Mouse (Mus musculus) liver, embryonic 16.5 days (tissue): ENCODE measurements around the gene Ly6g6d. TPM values are rescaled to one million over a fixed set of nuclear protein-coding genes. Genes with fewer than 3 reads are reported as not detected.
A peak's percentile ranks its signal among the peaks of the same experiment; 100 is the strongest.
"Not testable (repeated sequence)": the region's sequence is repeated elsewhere in the genome, so short reads cannot be mapped to it uniquely, and the experiment has no call there.

Experiments
- ATAC-seq: fragments of 200-750 bp; cut with Nextera tagmentation; 2 replicates; pipeline ENCODE4 v1.8.0; 2017; ENCODE audit warnings: low read depth, mild to moderate bottlenecking, moderate number of reproducible peaks, moderate library complexity
- H3K27ac ChIP-seq: fragments of 300-500 bp; sonication (generic); 2 replicates; pipeline ENCODE4 v1.5.1; 2014; ENCODE audit warnings: mild to moderate bottlenecking, low read length
- H3K27me3 ChIP-seq: fragments of 300-500 bp; sonication (generic); 2 replicates; pipeline ENCODE4 v1.6.1; 2014; ENCODE audit warnings: low read depth, low read length, mixed read lengths; ENCODE audit not compliant: control insufficient read depth, insufficient read depth
- H3K36me3 ChIP-seq: fragments of 300-500 bp; sonication (generic); 2 replicates; pipeline ENCODE4 v1.6.1; 2014; ENCODE audit warnings: mild to moderate bottlenecking; ENCODE audit not compliant: control insufficient read depth, insufficient read depth
- H3K4me1 ChIP-seq: fragments of 300-500 bp; sonication (generic); 2 replicates; pipeline ENCODE4 v1.6.1; 2014; ENCODE audit warnings: low read depth, low read length, mixed read lengths; ENCODE audit not compliant: control insufficient read depth
- H3K4me2 ChIP-seq: fragments of 300-500 bp; sonication (generic); 2 replicates; pipeline ENCODE4 v1.6.1; 2014; ENCODE audit warnings: low read depth, low read length, mixed read lengths
- H3K4me3 ChIP-seq: fragments of 300-500 bp; sonication (generic); 2 replicates; pipeline ENCODE4 v1.5.1; 2014; ENCODE audit warnings: low read depth, mild to moderate bottlenecking, low read length
- H3K9ac ChIP-seq: fragments of 300-500 bp; sonication (generic); 2 replicates; pipeline ENCODE4 v1.6.1; 2014; ENCODE audit warnings: low read depth, low read length
- H3K9me3 ChIP-seq: fragments of 300-500 bp; sonication (generic); replicated peaks from 2 replicates; pipeline ENCODE4 v1.6.1; 2016; ENCODE audit warnings: low read length; ENCODE audit not compliant: control insufficient read depth
- WGBS: fragments of 180-500 bp; shearing (Covaris S2); extraction: QIAGEN DNeasy Blood & Tissue Kit; methylation state at CpG from one replicate; pipeline ENCODE4 v1.1.7; 2014; ENCODE audit not compliant: insufficient replicate concordance; 5-methylcytosine and 5-hydroxymethylcytosine counted together
- polyA plus RNA-seq: library from polyadenylated mRNA; unstranded; fragments of >200 nt; fragmentation: Nextera tagmentation; extraction: Ambion mirVana; gene quantifications from 2 replicates; pipeline ENCODE4 v1.2.1, GENCODE M21; 2015

The Ly6g6d gene
- 0.55 and 0.77 TPM in 2 replicates for polyA plus RNA-seq

DNA sequence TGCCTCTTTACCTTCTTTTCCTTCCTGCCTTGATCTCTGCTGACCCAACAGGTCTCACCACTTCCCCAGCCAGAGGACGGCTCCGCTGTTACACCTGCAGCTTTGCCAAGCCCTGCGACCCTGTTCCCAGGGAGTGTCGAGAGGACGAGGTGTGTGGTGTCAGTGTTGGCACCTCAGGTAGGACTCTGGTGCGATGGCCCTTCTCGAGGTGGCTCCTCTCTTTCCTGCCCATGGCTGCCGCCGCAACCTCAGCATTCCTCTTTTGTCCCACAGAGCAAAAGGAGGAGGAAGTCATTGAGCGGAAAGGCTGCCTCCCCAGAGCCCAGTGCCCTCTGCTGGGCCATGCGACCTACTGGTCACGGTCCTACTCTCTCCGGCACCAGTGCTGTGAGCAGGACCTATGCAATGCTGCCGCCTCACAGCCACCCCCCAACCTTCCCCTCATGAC lies at the start of gene Ly6g6d:
Ly6g6d (minus strand) TSS at position 280 of the 448 bp plus-strand sequence.
- no peak within 1 kb of the TSS for H3K27ac ChIP-seq
- peak within 1 kb of the TSS; percentile 33 for H3K4me2 ChIP-seq
- H3K4me1 ChIP-seq = peaks cover 23% of the 10 kb centered on the region
- H3K9ac ChIP-seq = no peak within 1 kb of the TSS
- ATAC-seq = no peak
- H3K36me3 ChIP-seq = no peaks in the 10 kb centered on the region
- H3K9me3 ChIP-seq = no peaks in the 10 kb centered on the region
- 16% methylated on average over 12 of the region's 14 CpGs for WGBS
- peaks cover 6% of the 10 kb centered on the region for H3K27me3 ChIP-seq
- H3K4me3 ChIP-seq = no peak within 1 kb of the TSS

DNA sequence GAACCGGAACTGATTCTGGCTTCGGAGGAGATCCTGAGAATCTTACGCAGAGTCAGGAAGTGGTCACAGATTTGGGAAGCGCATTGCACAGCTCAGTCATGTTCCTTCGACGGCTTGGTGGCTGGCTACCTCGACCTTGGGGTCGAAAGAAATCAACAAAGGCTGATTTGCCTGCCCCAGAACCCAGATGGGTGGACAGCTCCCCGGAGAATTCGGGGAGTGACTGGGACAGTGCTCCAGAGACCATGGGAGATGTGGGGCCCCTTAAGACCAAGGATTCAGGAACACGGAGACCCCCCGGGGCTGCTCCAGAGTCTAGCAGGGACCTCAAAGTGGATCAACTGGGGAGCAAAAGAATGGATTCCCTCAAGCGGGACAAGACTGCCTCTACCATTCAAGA lies 49.2 kb upstream of the Ly6g6d start:
- Histone ChIP-seq H3K27me3 (no peaks in the 10 kb centered on the region), H3K27ac (peak overlapping the region; percentile 92), H3K36me3 (peaks cover 6% of the 10 kb centered on the region; the same call in 1 of the 2 replicates), H3K9me3 (no peaks in the 10 kb centered on the region), H3K9ac (peak overlapping the region; percentile 81), H3K4me1 (peaks cover 28% of the 10 kb centered on the region), H3K4me3 (peak overlapping the region; percentile 78), H3K4me2 (peak overlapping the region; percentile 89)
- 50% methylated on average over 13 of the region's 13 CpGs for WGBS
- ATAC-seq = no peak

DNA sequence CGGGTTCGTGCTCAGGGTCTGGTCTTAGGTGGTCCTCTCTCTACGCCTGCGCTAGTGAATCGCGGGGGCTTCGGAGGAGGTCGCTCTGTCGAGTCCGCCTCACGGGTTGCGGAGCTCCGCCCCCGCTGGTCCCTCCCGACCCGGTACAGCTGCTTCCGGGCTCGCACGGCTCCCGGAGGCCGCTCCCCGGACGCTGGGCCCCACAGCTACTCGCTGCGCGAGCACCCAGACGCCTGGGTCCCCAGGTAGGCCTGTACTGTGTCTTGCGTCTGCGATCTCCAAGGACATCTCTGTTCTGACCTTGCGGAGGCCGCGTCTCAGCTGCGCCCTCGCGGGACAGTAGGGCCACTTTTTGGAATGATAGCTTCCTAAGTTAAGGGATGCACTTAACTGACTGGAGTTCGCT lies 48.3 kb upstream of the Ly6g6d start, which contains the start of gene D17H6S53E:
D17H6S53E (plus strand) TSS at position 168 of the 406 bp plus-strand sequence.
- Histone ChIP-seq H3K27me3 (no peaks in the 10 kb centered on the region), H3K9me3 (no peaks in the 10 kb centered on the region), H3K4me3 (peak within 1 kb of the TSS; percentile 78), H3K4me1 (peaks cover 31% of the 10 kb centered on the region), H3K9ac (peak within 1 kb of the TSS; percentile 81), H3K36me3 (peaks cover 6% of the 10 kb centered on the region; the same call in 1 of the 2 replicates), H3K4me2 (peak within 1 kb of the TSS; percentile 89), H3K27ac (peak within 1 kb of the TSS; percentile 92)
- ATAC-seq = peak; percentile 71
- WGBS = 0% methylated on average over 36 of the region's 36 CpGs

DNA sequence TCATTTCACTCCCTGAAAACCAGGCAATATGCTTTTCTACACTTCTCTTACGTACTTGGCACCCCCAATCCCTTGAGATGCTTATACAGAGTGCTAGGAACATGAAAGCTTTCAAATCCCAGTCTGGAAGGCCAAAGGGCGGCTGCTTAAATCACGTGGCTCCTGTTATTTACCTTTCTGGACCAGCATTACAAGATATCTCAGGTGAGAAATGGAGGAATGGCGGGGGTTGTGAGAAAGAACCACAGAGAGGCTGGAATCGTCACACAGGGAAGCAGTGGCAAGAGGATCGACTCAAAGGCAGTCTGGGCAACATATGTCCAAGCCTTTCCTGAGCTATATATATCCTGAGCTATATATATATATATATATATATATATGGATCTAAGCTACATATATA lies 47.7 kb upstream of the Ly6g6d start:
- Histone ChIP-seq H3K9ac (peak overlapping the region; percentile 81), H3K9me3 (no peaks in the 10 kb centered on the region), H3K27ac (peak overlapping the region; percentile 92), H3K4me1 (peaks cover 31% of the 10 kb centered on the region), H3K4me2 (peak overlapping the region; percentile 89), H3K4me3 (peak overlapping the region; percentile 78), H3K27me3 (no peaks in the 10 kb centered on the region), H3K36me3 (peaks cover 6% of the 10 kb centered on the region; the same call in 1 of the 2 replicates)
- ATAC-seq = no peak
- WGBS = 38% methylated on average over 6 of the region's 6 CpGs

DNA sequence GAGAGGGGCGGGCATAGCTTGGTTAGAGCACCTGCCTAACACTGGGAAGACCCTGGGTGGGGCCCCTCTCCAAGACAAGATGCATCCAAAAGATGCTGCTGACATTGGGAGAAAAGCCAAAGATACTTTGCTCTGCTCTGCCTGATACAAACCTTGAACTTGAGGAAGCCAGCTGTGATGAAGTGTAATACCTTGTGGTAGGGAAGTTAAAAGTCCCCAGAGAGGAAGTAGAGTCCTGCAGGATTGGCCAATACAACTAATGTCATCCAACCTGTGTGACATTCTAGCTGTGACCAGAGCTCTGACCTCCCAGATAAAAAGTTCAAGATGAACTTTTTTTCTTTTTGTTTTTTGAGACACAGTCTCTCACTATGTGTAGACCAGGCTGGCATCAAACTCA lies 47.2 kb upstream of the Ly6g6d start:
- WGBS = 62% methylated on average over 1 of the region's 1 CpGs
- H3K27ac ChIP-seq = peak overlapping the region; percentile 92
- H3K4me2 ChIP-seq = peak overlapping the region; percentile 89; the same call in 1 of the 2 replicates
- H3K27me3 ChIP-seq = no peaks in the 10 kb centered on the region
- no peak overlapping the region for H3K4me3 ChIP-seq
- H3K9me3 ChIP-seq = no peaks in the 10 kb centered on the region
- H3K9ac ChIP-seq = no peak overlapping the region
- no peak for ATAC-seq
- peaks cover 6% of the 10 kb centered on the region; the same call in 1 of the 2 replicates for H3K36me3 ChIP-seq
- H3K4me1 ChIP-seq = peaks cover 33% of the 10 kb centered on the region

DNA sequence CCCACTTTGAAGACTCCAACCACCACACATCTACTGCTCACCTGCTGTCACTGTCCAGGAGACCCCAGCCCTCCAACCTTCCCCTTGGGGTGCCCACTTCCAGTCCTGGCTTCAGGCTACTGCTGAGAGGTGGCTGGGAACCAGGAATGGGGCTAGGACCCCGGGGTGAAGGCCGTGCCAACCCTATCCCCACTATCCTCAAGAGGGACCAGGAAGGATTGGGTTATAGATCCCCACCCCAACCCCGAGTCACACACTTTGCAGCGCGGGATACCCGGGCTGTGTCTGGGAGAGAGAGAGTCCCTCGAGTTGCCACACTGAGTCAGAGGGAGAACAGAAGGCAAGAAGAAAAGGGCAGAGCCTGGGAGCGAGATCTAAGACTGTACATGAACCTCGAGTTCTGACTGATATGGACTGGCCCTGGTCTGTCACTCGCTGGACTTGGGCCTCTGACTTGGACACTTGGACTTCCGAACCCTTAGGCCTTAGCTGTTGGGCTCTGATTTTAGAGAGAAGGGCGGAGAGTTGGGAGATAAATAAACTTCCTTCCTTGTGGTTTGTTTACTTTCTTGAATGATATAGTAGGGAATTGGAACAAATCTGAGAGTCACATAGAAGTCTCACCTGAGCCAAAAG lies 46.5 kb upstream of the Ly6g6d start:
- H3K4me2 ChIP-seq, ATAC-seq, H3K27me3 ChIP-seq, H3K36me3 ChIP-seq, H3K9ac ChIP-seq, H3K4me3 ChIP-seq, H3K9me3 ChIP-seq: not testable (repeated sequence)
- peaks cover 37% of the 10 kb centered on the region for H3K4me1 ChIP-seq
- 75% methylated on average over 12 of the region's 12 CpGs for WGBS
- 0 out of 2 replicates have a peak overlapping the region, but pooled peaks have one; percentile 2 for H3K27ac ChIP-seq

DNA sequence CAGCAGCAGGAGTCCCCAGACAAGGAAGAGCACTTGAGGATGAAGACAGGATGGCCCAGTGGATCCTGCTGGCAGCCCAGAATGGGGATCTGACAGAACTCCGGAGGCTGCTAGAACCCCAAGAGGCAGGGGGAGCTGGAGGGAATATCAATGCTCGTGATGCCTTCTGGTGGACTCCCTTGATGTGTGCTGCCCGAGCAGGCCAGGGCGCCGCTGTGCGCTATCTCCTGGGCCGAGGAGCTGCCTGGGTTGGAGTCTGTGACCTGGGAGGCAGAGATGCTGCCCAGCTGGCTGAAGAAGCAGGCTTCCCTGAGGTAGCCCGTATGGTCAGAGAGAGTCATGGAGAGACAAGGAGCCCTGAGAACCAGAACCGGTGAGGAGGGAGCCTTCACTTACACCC lies 45.4 kb upstream of the Ly6g6d start:
- H3K4me3 ChIP-seq, ATAC-seq, H3K36me3 ChIP-seq, H3K9me3 ChIP-seq, H3K4me2 ChIP-seq, H3K27ac ChIP-seq, H3K27me3 ChIP-seq, H3K9ac ChIP-seq: not testable (repeated sequence)
- peaks cover 32% of the 10 kb centered on the region for H3K4me1 ChIP-seq
- 89% methylated on average over 9 of the region's 9 CpGs for whole genome bisulfite sequencing

DNA sequence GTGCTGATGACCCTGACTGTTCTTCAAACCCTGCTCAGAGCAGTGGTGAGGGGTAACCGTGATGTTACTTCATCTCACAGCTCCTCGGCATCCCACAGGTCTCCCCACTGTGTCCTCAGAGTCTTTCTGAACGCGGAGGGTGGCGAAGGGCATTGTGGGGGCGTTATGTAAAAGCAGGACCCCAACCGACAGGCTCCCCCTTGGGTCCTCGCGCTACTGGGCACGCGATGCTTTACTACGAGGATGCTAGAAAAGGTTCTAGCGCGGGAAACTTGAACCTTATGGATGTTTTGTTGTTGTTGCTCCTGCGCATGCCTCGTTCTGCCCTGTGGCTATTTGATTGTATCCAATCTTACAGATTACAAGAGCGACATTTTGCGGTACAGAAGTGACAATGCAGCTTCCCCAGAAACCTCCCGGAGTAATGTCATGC lies 44.0 kb upstream of the Ly6g6d start, which contains the start of gene Csnk2b:
Csnk2b (minus strand) TSS at position 183 of the 433 bp plus-strand sequence.
- WGBS = 1% methylated on average over 19 of the region's 19 CpGs
- Histone ChIP-seq H3K36me3 (peaks cover 20% of the 10 kb centered on the region), H3K27ac (peak within 1 kb of the TSS; percentile 95), H3K4me1 (peaks cover 23% of the 10 kb centered on the region), H3K27me3 (no peaks in the 10 kb centered on the region), H3K9ac (peak within 1 kb of the TSS; percentile 97), H3K4me2 (peak within 1 kb of the TSS; percentile 94), H3K9me3 (no peaks in the 10 kb centered on the region), H3K4me3 (peak within 1 kb of the TSS; percentile 97)
- ATAC-seq = no peak

DNA sequence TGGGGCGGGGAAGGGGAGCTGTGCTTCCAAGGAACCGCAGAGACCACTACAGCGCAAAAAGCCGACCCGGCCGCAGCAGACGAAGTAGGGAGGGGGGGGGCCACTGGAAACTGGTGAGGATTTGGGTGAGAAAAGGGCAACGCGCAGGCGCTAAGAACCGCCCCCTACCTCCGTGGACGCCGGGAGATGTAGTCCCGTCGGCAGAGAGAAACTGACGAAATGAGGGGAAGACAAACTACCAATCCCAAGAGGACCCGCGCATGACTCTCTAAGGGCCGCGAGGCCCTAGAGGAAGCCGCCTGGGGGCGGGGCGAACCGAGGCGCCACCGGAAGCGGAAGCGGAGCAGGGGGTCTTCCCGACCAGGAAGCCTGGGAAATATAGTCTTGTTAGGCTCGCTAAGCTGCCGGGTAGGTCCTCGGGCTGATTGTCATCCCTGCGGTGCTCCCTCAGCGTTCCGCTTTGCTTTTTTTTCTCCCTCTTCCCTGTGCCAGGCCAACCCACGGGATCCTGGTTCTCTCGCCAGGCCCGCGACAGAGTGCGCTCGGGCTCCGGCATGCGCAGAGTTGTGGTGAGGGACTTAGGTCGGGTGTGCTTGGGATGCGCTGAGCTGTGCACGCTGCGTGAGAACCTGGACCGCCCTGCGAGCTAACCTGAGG lies 43.4 kb upstream of the Ly6g6d start, which contains the start of gene Gpank1:
Gpank1 (plus strand) TSS at position 313 of the 657 bp plus-strand sequence.
- H3K36me3 ChIP-seq = peaks cover 25% of the 10 kb centered on the region
- peak within 1 kb of the TSS; percentile 97 for H3K9ac ChIP-seq
- WGBS = under 1% methylated on average over 50 of the region's 50 CpGs
- peak; percentile 94 for ATAC-seq
- H3K9me3 ChIP-seq = no peaks in the 10 kb centered on the region
- peaks cover 17% of the 10 kb centered on the region for H3K4me1 ChIP-seq
- H3K4me3 ChIP-seq = peak within 1 kb of the TSS; percentile 97
- H3K27me3 ChIP-seq = no peaks in the 10 kb centered on the region
- H3K27ac ChIP-seq = peak within 1 kb of the TSS; percentile 95
- peak within 1 kb of the TSS; percentile 94 for H3K4me2 ChIP-seq
